Mouse (Mus musculus) cerebellum, postnatal 25 days (tissue): ENCODE results near the gene Eno4.

Source experiments
- DNase-seq, 2 experiments: peaks; one replicate each; pipeline ENCODE4 v3.0.0; 2021; ENCODE audit warnings: mixed read lengths in 2 of 2

The Eno4 gene

GRCm38 (mm10) chr19:58975216-58975863, 32.1 kb downstream of the Eno4 start:
- DNase-seq: no peak

- DNase-seq: no peak
Observed at GRCm38 (mm10) chr19:58978401-58979171, 35.4 kb downstream of the Eno4 start.

GRCm38 (mm10) chr19:58979436-58980055, 36.3 kb downstream of the Eno4 start:
- peak; percentile 32 to 71 for DNase-seq

DNA sequence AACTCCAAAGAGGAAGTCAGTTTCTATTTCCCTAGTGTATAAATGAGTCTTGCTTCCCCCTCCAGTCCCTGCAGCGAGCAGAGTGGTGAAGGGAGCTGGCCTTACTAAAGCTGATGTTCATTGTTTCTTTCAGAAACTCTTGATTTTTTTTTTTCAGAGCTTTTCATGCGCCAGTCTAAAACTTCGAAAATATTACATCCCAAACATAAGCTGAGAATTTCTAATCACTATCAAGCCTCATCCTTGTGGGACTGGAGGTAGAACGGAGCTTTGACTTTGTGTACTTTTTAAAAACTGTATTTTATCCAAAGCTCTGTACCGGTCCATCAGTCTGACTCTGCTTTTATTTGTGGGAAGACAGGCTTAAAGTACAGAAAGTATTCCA, 36.8 kb downstream of the Eno4 start:
- no peak for DNase-seq

DNA sequence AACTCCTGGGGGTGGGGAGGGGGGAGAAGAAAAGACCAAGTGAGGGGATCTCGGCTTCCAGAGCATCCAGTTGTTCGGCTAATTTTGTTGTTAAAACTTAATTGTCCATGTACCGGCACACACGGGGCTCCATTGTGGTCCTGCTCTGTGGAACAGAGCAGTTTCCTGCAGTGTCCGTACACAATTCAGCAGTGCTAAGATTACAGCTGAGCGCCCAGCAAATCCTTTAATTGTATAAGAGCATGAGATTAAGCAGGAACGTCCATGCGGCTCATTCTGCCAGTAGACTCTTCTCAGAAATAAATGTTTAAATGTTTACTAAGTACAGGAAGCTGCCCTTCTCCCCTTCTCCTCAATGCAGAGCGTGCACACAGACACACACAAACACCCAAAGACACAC, 38.3 kb downstream of the Eno4 start:
- no peak for DNase-seq

DNA sequence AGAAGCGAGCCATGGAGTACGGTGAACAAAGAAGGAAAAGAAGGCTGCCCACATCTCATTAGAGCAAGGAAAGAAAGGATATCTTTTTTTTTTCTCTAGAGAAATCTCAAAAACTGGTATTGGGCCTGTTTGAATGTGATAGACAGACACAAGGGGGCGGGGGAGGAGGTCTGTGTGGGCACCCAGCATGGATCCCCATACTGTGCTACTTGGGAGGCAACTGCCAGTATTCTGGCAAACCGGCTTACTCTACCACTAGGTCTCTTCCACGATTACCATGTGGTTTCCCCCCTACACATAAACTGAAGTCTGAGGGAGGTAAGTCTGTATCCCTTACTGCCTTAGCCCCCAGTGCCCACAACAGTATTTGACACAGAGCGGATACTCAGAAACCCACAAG, 59.6 kb downstream of the Eno4 start:
- DNase-seq: no peak

GRCm38 (mm10) chr19:59006577-59007340, 63.5 kb downstream of the Eno4 start:
- DNase-seq: no peak

DNA sequence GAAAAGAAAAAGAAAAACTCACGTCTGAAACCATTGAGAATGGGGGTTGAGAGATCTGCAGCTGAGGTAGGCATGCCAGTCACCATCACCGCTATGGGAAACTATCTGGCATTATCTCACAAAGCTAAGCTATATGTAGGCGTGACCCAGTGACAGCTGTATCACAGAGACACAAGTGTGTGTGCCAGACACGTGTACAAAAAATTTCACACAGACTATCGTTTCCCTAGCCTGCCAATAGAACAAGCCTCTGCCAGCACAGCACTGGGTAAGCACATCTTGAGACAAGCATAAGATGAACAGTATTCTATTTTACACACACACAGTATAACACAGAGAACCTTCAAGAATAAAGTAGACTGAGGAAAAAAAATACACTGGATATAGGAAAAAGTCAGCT, 67.6 kb downstream of the Eno4 start:
- no peak for DNase-seq
